Mouse (Mus musculus): ENCODE measurements around the gene Ssbp1. TPM values are rescaled to one million over a fixed set of nuclear protein-coding genes. Genes with fewer than 3 reads are reported as not detected.
A peak's percentile ranks its signal among the peaks of the same experiment; 100 is the strongest.

The Ssbp1 gene
- 56.0 and 63.8 TPM in 2 replicates for polyA plus RNA-seq (2011; ENCODE audit: insufficient read length, low read depth, missing spikeins)

GRCm38 (mm10) chr6:40470916-40471719, at the start of gene Ssbp1:
Ssbp1 (plus strand) TSS chr6:40471352.
- peaks cover 3% of the 10 kb centered on the region; the same call in 1 of the 2 replicates for H3K4me1 ChIP-seq (ENCODE audit: control insufficient read depth, insufficient read depth, low read length)
- peak within 1 kb of the TSS; percentile 81 for H3K27ac ChIP-seq (ENCODE audit: insufficient read depth, low read length)
- TF ChIP-seq POLR2A (IDR thresholded peaks at IDR 0.05; ENCODE audit: low read depth, low read length), result peak; percentile 95
- TF ChIP-seq CTCF (IDR thresholded peaks at IDR 0.05; ENCODE audit: borderline replicate concordance, insufficient read depth, low read length), result no peak
- H3K4me3 ChIP-seq (ENCODE audit: insufficient read depth, low read length), result peak within 1 kb of the TSS; percentile 99

- Histone ChIP-seq H3K27ac (ENCODE audit: insufficient read depth, low read length) (no peak overlapping the region), H3K4me1 (ENCODE audit: control insufficient read depth, insufficient read depth, low read length) (no peaks in the 10 kb centered on the region), H3K4me3 (ENCODE audit: insufficient read depth, low read length) (no peak overlapping the region)
- TF ChIP-seq CTCF (IDR thresholded peaks at IDR 0.05; ENCODE audit: borderline replicate concordance, insufficient read depth, low read length), result no peak
- TF ChIP-seq POLR2A (IDR thresholded peaks at IDR 0.05; ENCODE audit: low read depth, low read length), result no peak
Observed at GRCm38 (mm10) chr6:40423013-40423412, 48.1 kb upstream of the Ssbp1 start.

- Histone ChIP-seq H3K4me1 (ENCODE audit: control insufficient read depth, insufficient read depth, low read length) (no peaks in the 10 kb centered on the region), H3K4me3 (ENCODE audit: insufficient read depth, low read length) (no peak overlapping the region), H3K27ac (ENCODE audit: insufficient read depth, low read length) (no peak overlapping the region)
- TF ChIP-seq CTCF (IDR thresholded peaks at IDR 0.05; ENCODE audit: borderline replicate concordance, insufficient read depth, low read length), result no peak
- no peak for TF ChIP-seq POLR2A (IDR thresholded peaks at IDR 0.05; ENCODE audit: low read depth, low read length)
Observed at GRCm38 (mm10) chr6:40423774-40424173, 47.4 kb upstream of the Ssbp1 start.

GRCm38 (mm10) chr6:40427441-40427840, 43.7 kb upstream of the Ssbp1 start:
- TF ChIP-seq POLR2A (IDR thresholded peaks at IDR 0.05; ENCODE audit: low read depth, low read length) (no peak), CTCF (IDR thresholded peaks at IDR 0.05; ENCODE audit: borderline replicate concordance, insufficient read depth, low read length) (no peak)
- Histone ChIP-seq H3K4me3 (ENCODE audit: insufficient read depth, low read length) (no peak overlapping the region), H3K27ac (ENCODE audit: insufficient read depth, low read length) (no peak overlapping the region)

GRCm38 (mm10) chr6:40428696-40429095, 42.5 kb upstream of the Ssbp1 start:
- H3K27ac ChIP-seq (ENCODE audit: insufficient read depth, low read length), result no peak overlapping the region
- H3K4me1 ChIP-seq (ENCODE audit: control insufficient read depth, insufficient read depth, low read length), result no peaks in the 10 kb centered on the region; the same call in 1 of the 2 replicates
- H3K4me3 ChIP-seq (ENCODE audit: insufficient read depth, low read length), result no peak overlapping the region
- TF ChIP-seq CTCF (IDR thresholded peaks at IDR 0.05; ENCODE audit: borderline replicate concordance, insufficient read depth, low read length), result no peak
- TF ChIP-seq POLR2A (IDR thresholded peaks at IDR 0.05; ENCODE audit: low read depth, low read length), result no peak

More at GRCm38 (mm10) chr6:40427441-40427840, 43.7 kb upstream of the Ssbp1 start:
- no peaks in the 10 kb centered on the region; the same call in 1 of the 2 replicates for H3K4me1 ChIP-seq (ENCODE audit: control insufficient read depth, insufficient read depth, low read length)

- Histone ChIP-seq H3K4me1 (ENCODE audit: control insufficient read depth, insufficient read depth, low read length) (no peaks in the 10 kb centered on the region; the same call in none of the 2 replicates), H3K27ac (ENCODE audit: insufficient read depth, low read length) (no peak overlapping the region), H3K4me3 (ENCODE audit: insufficient read depth, low read length) (no peak overlapping the region)
- no peak for TF ChIP-seq CTCF (IDR thresholded peaks at IDR 0.05; ENCODE audit: borderline replicate concordance, insufficient read depth, low read length)
- TF ChIP-seq POLR2A (IDR thresholded peaks at IDR 0.05; ENCODE audit: low read depth, low read length), result no peak
Observed at GRCm38 (mm10) chr6:40429521-40429931, 41.6 kb upstream of the Ssbp1 start.

- H3K27ac ChIP-seq (ENCODE audit: insufficient read depth, low read length), result no peak overlapping the region
- H3K4me3 ChIP-seq (ENCODE audit: insufficient read depth, low read length), result no peak overlapping the region
- no peaks in the 10 kb centered on the region; the same call in none of the 2 replicates for H3K4me1 ChIP-seq (ENCODE audit: control insufficient read depth, insufficient read depth, low read length)
- TF ChIP-seq POLR2A (IDR thresholded peaks at IDR 0.05; ENCODE audit: low read depth, low read length), result no peak
- no peak for TF ChIP-seq CTCF (IDR thresholded peaks at IDR 0.05; ENCODE audit: borderline replicate concordance, insufficient read depth, low read length)
Observed at GRCm38 (mm10) chr6:40430251-40430650, 40.9 kb upstream of the Ssbp1 start.

GRCm38 (mm10) chr6:40430878-40431277, 40.3 kb upstream of the Ssbp1 start:
- no peaks in the 10 kb centered on the region; the same call in none of the 2 replicates for H3K4me1 ChIP-seq (ENCODE audit: control insufficient read depth, insufficient read depth, low read length)
- H3K4me3 ChIP-seq (ENCODE audit: insufficient read depth, low read length), result no peak overlapping the region
- TF ChIP-seq POLR2A (IDR thresholded peaks at IDR 0.05; ENCODE audit: low read depth, low read length) (no peak), CTCF (IDR thresholded peaks at IDR 0.05; ENCODE audit: borderline replicate concordance, insufficient read depth, low read length) (no peak)
- H3K27ac ChIP-seq (ENCODE audit: insufficient read depth, low read length), result no peak overlapping the region

GRCm38 (mm10) chr6:40431356-40431755, 39.8 kb upstream of the Ssbp1 start:
- no peaks in the 10 kb centered on the region; the same call in none of the 2 replicates for H3K4me1 ChIP-seq (ENCODE audit: control insufficient read depth, insufficient read depth, low read length)
- H3K4me3 ChIP-seq (ENCODE audit: insufficient read depth, low read length), result no peak overlapping the region
- TF ChIP-seq POLR2A (IDR thresholded peaks at IDR 0.05; ENCODE audit: low read depth, low read length) (no peak), CTCF (IDR thresholded peaks at IDR 0.05; ENCODE audit: borderline replicate concordance, insufficient read depth, low read length) (no peak)
- H3K27ac ChIP-seq (ENCODE audit: insufficient read depth, low read length), result no peak overlapping the region

GRCm38 (mm10) chr6:40431812-40432211, 39.3 kb upstream of the Ssbp1 start:
- no peaks in the 10 kb centered on the region; the same call in none of the 2 replicates for H3K4me1 ChIP-seq (ENCODE audit: control insufficient read depth, insufficient read depth, low read length)
- no peak overlapping the region for H3K27ac ChIP-seq (ENCODE audit: insufficient read depth, low read length)
- no peak for TF ChIP-seq CTCF (IDR thresholded peaks at IDR 0.05; ENCODE audit: borderline replicate concordance, insufficient read depth, low read length)
- TF ChIP-seq POLR2A (IDR thresholded peaks at IDR 0.05; ENCODE audit: low read depth, low read length), result no peak
- H3K4me3 ChIP-seq (ENCODE audit: insufficient read depth, low read length), result no peak overlapping the region

Data from embryonic fibroblast, embryonic 13.5 days (primary cell).